Mouse (Mus musculus) retina, embryonic 14.5 days (tissue): ENCODE data around the gene Grik5.

Source experiments
- DNase-seq: peaks from one replicate; pipeline ENCODE4 v3.0.0-alpha.2; 2015; ENCODE audit warnings: low spot score

Grik5 gene

DNA sequence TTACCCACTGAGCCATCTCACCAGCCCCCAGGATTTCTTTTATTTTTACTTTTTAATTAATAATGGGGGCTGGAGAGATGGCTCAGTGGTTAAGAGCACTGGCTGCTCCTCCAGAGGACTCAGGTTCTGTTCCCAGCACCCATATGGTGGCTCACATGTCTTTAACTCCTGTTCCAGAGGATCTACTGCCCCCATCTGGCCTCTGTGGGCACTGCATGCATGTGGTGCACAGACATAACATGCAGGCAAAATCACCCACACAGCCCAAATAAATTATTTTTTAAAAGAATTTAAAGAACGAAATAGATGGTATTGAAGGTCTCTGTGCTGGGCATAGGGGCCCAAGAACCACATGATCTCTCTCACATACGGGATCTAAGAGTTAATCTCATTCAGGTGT lies 87.8 kb downstream of the Grik5 start:
- no peak for DNase-seq

DNA sequence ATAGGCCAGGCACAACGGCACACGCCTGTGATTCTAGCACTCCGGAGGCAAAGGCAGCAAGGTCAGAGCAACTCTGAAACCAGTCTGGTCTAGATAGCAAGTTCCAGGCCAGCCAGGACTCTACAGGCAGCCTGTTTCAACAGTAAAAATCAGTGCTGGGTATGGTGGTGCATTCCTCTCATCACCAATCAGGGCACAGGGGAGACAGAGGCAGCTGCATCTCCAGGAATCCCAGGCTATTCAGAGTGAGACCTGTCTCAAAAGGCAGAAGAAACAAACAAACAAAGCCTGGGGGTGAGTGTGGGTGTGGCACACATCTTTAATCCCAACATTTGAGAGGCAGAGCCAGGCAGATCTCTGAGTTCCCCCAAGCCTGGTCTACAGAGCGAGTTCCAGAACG lies 88.8 kb downstream of the Grik5 start:
- DNase-seq, result no peak

DNA sequence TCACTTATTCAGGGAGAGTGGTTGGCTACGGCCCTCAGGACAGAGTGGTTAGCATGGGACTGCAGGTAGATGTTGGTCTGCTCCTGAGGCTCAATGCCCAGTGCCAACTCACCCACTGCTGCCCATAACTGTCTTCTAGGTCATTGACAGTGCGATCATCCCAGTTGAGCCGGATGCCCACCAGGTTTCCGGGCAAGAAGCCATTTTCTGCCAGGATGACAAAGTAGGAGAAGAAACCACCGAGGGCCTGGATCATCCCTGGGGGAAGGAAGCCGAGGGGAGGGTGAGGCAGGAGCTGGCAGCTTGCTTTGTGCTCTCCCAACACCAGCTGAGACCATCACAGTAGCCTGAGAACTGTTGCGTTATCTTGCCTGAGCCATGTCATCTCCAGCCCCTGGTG lies 91.7 kb downstream of the Grik5 start:
- DNase-seq, result no peak

DNA sequence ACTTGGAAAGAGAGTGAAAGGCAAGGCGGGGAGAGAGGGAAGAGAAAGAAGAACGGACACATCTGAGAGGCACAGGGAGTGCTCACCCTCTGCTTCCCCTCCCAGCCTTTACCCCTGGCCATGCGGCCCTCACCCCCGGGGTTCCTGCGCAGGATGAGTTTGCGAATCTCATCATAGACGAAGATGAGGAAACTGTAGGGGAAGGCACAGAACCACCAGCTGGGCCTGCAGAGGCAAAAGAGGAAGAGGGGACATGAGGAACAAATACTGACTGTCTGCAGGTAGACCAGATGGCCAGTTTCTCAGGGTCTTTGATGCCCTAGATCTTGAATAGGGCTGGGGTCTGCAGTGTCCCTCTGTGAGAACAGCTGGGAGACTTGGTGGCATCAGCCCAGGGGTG lies 93.4 kb downstream of the Grik5 start:
- DNase-seq, result no peak

DNA sequence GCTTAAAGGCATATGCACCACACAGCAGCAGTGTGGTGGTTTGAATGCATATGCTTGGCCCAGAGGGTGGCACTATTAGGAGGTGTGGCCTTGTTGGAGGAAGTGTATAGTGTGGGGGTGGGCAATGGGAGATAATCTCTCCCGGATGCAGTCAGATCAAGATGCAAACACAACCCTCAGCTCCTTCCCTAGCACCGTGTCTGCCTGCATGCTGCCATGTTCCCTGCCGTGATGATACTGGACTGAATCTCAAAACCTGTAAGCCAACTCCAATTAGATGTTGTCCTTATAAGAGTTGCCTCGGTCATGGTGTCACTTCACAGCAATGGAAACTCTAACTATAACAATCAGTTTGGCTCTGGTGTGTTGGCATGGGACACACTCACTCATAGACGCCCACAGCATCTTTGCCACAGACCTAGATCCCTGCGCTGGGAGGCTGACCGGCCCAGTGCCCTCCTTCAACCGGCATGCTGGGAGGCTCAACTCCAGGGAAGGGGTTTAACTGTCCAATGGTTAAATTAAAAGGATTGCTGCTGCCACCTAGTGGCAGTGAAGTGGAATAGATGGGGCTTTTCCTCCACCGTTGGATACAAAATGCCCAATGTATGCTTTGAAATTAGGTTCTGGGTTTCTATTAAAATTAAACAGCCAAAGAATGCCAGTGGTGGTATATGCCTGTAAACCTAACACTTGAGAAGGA lies 97.1 kb downstream of the Grik5 start:
- peak; percentile 83 for DNase-seq

DNA sequence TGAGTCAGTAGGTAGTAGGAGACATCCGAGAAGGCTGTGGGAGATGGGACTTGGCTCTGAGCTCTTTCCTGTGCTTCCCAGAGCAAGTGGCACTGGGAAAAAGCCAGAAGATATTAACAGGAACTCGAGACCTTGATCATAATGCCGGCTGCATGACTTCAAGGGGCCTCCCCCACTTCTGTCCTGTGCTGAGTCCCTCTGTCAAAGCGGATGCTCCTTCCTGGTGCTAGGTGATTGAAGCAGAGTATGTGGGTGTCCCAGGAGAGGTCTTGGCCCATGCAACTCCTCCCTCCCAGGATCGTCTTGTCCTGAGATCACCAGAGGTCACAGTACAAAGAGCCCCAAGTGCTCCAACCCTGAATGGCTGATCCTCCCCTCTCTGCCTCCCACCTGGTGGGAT lies 98.2 kb downstream of the Grik5 start:
- DNase-seq, result no peak

DNA sequence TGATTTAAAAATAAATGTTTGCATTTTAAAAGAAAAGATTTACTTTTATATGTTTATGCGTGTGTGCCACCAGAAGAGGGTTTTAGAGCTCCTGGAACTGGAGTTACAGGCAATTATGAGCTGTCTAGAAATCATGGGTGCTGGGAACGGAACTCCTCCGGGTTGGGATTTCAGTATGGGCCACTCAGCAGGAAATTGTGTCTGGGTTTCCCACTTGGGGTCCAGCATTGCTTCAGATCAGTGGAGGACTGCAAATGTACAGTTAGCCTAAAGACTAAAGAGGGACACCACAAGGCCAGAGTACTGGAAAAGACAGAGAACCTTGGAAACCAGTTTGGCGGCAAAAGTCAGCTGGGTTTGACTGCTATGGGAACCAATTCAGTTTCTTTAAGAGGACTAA lies 98.9 kb downstream of the Grik5 start:
- DNase-seq, result no peak

DNA sequence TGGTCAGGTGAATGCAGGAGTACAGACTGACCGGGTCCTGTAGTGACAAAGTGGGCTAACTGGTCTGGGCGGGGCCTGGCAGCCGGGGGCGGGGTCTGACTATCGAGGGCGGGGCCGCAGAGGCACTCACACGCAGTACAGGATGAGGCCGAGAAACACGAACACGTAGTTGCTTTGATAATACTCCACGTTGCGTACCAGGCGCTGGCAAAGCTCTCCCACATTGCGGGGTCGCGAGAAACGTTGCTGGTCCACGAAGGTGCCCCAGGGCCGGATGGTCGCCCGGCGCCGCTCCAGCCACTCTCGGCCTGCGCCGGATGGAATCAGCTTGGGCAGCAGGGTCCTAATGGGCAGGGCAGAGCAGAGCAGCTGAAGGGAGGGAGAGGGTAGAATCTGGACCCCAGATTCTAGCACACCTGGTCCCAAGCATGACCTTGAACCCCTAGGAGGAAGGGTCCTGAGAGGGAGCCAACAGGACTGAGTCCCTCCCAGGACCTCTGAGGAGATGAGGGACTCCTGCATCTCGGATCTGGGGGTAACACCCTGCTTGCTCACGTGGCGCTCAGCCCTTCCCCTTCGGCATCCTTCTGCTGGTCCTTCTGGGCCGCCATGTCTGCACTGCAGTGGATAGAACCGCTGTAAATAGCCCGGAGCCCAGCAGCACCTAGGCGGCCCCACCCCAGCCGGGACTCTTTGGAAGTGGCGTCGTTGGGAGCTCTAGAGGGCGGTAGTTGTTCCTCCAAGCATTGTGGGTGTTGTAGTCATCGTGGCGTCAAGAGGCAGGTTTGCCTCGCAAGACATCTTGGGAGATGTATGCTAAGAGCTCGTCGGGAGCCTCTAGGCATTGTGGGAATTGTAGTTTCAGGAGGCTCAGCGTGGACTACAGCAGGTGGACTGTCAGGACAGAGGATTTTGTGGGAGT lies 99.9 kb downstream of the Grik5 start, which contains the start of gene Rabac1:
TSS of gene Rabac1 (minus strand) at position 783 of the 922 bp plus-strand sequence.
- peak; percentile 90 for DNase-seq

DNA sequence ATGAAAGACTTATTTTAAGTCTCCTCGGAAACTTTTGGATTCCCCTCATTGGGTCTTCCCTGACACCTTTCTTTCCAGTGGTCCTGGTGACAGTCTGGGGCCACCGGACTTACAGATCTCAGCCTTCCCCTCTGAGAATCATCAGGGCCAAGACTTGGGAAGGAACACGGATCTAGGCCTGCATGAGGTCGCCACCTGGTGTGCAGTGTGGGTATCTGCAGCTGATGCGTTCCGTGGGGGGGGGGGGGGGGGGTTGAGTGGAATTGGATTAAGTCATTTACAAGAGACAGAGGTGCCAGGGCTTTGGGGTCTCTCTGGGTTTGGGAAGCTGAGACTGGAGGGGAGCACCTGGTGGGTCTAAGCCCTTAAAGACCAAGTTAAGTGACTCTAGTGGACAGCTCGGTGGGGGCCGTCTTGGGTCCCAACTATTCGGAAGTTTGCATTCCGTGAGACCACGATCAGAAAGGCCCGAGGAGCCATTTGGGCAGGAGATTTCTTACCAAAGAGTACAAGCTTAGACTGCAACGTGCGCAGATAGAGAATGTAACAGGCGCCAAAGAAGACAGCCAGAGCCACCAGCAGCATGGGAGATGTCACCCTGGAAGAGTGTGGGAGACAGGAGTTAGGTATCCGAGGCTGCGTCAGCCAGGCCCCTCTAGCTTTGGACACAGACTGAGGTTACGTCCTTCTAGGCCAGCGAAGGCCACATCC lies 100.7 kb downstream of the Grik5 start:
- peak; percentile 68 for DNase-seq

DNA sequence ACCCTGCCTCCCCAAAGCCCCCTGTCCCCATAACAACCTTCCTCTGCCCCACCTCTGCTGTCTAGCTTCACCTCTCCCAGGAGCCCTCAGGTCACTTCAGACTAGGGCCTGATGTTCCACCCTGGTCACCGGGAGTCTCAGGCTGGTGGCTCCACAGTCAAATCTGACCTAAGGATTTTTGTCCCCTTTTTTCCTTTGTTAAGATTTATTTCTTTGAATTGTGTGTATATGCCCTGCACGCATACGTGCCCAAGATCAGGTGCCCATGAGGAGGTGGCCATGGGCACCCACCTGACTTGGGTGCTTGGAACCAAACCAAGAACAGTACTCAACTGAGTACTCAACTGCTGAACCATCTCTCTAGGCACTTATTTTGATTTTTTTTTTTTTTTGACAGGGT lies 101.8 kb downstream of the Grik5 start:
- no peak for DNase-seq

DNA sequence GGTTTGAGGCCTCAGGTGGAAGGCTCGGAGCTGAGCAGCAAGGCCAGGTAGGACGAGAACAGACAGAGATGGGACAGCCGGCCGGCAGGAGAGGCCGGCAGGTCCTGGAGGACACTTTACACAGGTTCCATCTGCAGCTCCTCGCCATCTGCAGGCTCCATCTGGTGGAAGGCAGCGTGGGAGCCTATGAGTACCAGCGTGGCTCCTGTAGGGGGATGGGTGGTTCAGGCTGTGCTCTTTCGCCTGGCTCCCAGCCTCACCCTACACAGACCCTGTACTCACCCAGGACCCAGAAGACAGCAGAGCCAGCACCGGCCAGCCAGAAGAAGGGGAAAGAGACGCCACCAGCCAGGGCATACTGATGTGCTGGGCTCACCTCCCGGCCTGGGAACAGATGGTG lies 102.3 kb downstream of the Grik5 start:
- no peak for DNase-seq

DNA sequence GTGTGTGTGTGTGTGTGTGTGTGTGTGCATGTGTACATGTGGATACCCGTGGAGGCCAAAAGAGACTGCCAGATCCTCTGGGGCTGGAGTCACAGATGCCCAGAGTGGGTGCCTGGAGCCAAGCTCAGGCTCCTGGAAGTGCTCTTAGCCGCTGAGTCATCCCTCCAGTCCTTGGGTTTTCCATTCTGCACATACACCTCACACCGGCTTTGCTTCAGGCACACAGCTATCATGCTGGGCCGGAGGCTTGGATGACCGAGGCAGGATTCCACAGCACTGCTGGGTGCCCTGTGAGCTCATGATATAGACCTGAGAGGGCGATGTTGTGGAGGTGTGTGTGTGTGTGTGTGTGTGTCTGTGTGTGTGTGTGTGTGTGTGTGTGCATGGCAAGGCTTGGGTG lies 103.7 kb downstream of the Grik5 start:
- DNase-seq, result no peak

DNA sequence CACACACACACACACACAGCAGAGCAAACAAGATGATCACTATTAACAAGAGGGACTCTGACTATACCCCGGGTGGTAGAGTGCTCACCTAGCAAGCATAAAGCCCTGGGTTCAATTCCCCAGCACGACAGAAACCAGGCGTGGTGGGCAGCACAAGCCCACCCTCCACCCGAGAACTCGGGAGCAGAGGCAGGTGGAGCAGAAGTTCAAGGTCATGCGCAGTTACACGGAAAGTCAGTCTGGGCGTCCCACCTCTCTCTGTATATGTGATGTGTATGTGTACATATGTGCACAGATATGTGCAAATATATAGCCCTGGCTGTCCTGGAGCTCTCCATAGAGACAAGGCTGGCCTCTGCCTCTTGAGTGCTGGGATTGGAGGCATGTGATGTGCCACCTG lies 104.2 kb downstream of the Grik5 start:
- DNase-seq, result no peak

DNA sequence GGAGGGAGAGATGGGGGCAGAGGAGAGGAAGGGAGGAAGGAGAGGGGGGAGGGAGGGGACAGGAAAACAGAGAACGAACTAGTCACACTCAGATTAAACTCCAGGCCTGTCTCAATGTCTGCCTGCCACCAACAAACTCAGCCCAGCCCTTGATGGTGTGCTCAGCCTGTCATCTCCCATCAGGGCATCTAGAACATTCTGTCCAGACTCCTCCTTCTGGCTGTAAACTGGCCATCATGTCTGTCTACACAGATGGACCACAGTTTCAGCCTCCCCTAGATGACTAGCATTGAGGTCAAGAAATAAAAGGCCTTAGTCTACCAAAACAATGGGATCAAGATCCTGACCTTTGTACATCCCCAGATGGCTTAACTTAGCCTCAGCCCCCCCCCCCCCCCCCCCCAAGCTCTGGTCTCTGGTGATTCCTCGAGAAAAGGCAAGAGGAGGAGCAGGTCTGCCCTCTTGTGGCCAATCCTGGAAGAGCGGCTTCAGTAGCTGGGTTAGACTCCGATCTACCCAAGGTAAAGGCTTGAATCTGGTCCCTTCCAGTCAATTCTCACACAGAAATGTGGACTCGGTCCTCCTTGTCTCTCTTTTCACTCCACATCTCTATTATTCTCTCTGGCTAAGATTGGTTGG lies 107.1 kb downstream of the Grik5 start:
- DNase-seq, result peak; percentile 94

DNA sequence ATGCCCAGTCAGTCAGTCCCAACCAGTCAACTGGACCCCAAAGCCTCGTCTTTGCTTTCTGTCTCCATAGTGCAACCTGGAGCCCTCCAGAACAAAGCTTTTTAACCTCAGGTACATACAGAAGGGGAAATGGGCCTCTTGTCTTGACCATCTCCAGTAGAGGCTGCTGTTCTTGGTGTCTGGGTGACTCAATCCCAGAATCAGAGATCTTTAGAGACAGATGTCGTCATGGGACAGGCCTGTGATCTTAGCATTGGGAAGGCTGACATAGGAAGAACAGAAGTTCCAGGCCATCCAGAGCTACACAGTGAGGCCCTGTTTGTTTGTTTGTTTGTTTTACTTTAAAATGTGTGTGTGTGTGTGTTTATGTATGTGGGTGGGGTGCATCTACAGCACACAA lies 107.9 kb downstream of the Grik5 start:
- DNase-seq, result no peak
